Mouse (Mus musculus): ENCODE results near the gene Sgsm2. TPM values are rescaled to one million over a fixed set of nuclear protein-coding genes. Genes with fewer than 3 reads are reported as not detected.
"Not testable (repeated sequence)": the region's sequence is repeated elsewhere in the genome, so short reads cannot be mapped to it uniquely, and the experiment has no call there.

Sgsm2 gene
- polyA plus RNA-seq, 1 experiment from 2014 or later: 27.3 TPM

DNA sequence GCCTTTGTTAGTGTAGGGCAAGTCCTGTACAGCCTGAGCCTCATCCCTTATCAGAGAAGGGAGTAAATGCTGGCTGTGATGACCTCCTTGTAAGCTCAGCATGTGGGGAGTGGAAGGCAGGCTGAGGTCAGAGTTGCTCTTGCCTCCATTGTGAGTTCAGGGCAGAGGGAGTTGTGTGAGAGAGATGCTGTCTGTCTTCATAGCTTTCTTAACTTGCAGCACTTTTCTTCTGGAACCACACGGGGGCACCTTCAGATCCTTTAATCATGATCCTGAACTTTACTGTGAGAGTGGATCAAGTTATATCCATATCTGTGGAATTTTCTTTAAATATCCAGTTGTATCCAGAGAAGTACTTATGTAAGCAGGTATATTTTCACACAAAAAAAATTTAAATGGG lies 75.4 kb downstream of the Sgsm2 start:
- Histone ChIP-seq H3K4me1 (no peaks in the 10 kb centered on the region), H3K27ac (replicated peaks) (no peak overlapping the region), H3K36me3 (peaks cover 28% of the 10 kb centered on the region), H3K27me3 (replicated peaks) (no peaks in the 10 kb centered on the region), H3K4me2 (no peak overlapping the region), H3K4me3 (replicated peaks) (no peak overlapping the region), H3K9ac (replicated peaks) (no peak overlapping the region), H3K9me3 (replicated peaks) (no peaks in the 10 kb centered on the region)
- 45% methylated on average over 1 of the region's 1 CpGs for WGBS
- ATAC-seq (ENCODE audit: low FRiP score): no peak

DNA sequence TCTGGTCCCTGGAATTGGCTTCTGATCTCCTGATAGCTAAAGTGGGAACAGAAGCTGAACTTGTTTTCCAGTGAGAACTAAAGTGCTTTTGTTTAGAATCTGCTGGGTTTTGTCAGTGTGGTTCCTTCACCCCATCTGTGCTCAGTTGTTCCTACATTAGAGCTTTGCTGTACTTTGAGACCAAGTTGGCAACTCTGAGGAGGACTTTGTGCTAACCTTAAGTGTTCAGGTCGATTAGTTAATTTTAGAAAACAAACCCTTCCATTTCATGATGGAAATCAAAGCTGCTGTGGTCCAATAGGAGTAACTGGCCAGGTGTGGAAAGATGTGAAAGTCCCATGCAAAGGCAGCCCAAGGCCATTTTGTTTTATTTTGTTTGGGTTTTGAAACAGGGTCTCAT lies 75.9 kb downstream of the Sgsm2 start:
- Histone ChIP-seq H3K36me3 (peaks cover 30% of the 10 kb centered on the region), H3K27me3 (replicated peaks) (no peaks in the 10 kb centered on the region), H3K27ac (replicated peaks) (no peak overlapping the region), H3K9me3 (replicated peaks) (no peaks in the 10 kb centered on the region), H3K4me2 (no peak overlapping the region), H3K9ac (replicated peaks) (no peak overlapping the region), H3K4me3 (replicated peaks) (no peak overlapping the region), H3K4me1 (no peaks in the 10 kb centered on the region)
- ATAC-seq (ENCODE audit: low FRiP score): no peak
- 65% methylated on average over 1 of the region's 1 CpGs for WGBS

DNA sequence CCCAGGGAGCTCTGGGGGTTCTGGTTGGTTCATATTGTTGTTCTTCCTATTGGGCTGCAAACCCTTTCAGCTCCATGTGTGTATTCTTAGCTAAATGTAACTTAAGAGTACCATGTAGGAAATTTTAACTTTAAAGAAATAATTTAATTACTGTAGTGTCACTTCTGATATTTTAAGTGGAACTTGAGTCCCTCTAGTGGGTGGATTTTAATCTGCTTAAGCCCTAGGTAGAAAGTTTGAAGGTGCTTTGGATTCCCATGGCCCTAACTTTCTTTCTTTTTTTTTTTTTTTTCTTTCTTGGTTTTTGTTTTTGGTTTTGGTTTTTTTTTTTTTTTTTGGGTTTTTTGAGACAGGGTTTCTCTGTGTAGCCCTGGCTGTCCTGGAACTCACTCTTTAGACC lies 81.1 kb downstream of the Sgsm2 start:
- H3K9me3 ChIP-seq (replicated peaks): no peaks in the 10 kb centered on the region
- peaks cover 30% of the 10 kb centered on the region for H3K36me3 ChIP-seq
- no peak overlapping the region for H3K4me2 ChIP-seq
- H3K4me3 ChIP-seq (replicated peaks): no peak overlapping the region
- ATAC-seq (ENCODE audit: low FRiP score): no peak
- H3K9ac ChIP-seq (replicated peaks): no peak overlapping the region
- no peak overlapping the region for H3K27ac ChIP-seq (replicated peaks)
- H3K4me1 ChIP-seq: no peaks in the 10 kb centered on the region
- H3K27me3 ChIP-seq (replicated peaks): no peaks in the 10 kb centered on the region

DNA sequence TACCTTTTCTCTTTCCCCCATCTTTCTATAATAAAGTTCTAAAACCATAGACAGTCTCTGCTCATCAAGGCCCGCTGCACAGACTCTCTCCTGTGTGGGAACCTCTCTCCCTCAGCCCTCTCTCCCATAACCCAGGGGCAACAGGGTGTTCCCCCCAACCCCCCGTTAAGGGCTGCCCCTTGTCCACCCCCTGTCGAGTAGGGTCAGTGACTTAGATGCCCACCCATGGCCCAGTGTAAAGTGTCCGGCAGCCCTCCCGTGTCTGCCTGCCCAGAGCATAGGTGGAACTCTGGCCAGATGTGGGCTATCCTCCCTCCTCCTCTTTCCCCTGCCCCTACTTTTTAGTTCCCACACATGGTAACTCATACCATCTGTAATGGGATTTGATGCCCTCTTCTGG lies 85.3 kb downstream of the Sgsm2 start:
- H3K4me2 ChIP-seq: no peak overlapping the region
- no peak overlapping the region for H3K9ac ChIP-seq (replicated peaks)
- WGBS: 83% methylated on average over 5 of the region's 5 CpGs
- no peaks in the 10 kb centered on the region for H3K4me1 ChIP-seq
- H3K9me3 ChIP-seq (replicated peaks): no peaks in the 10 kb centered on the region
- no peaks in the 10 kb centered on the region for H3K27me3 ChIP-seq (replicated peaks)
- no peak for ATAC-seq (ENCODE audit: low FRiP score)
- peaks cover 25% of the 10 kb centered on the region for H3K36me3 ChIP-seq
- no peak overlapping the region for H3K4me3 ChIP-seq (replicated peaks)
- H3K27ac ChIP-seq (replicated peaks): no peak overlapping the region

DNA sequence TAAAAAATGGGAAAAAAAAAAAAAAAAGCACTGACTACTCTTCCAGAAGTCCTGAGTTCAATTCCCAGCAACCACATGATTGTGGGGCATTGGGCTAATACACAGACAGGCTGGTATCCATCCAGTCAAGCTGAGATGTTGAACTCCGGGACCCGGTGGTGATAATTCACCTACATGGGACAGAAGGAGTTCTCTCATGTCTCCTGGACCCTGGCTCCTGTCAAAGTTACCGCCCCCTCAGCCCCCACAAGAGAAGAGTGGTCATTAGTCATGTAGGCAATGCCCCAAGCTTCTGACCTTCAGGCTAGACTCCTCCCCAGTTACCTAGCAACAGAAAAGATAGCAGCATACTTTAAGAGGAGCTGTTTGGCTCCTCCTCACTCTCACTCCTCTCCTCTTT lies 85.8 kb downstream of the Sgsm2 start:
- H3K4me2 ChIP-seq; H3K27ac ChIP-seq (replicated peaks); H3K4me3 ChIP-seq (replicated peaks); H3K9me3 ChIP-seq (replicated peaks); H3K4me1 ChIP-seq; ATAC-seq (ENCODE audit: low FRiP score); H3K27me3 ChIP-seq (replicated peaks); H3K9ac ChIP-seq (replicated peaks): not testable (repeated sequence)
- peaks cover 27% of the 10 kb centered on the region for H3K36me3 ChIP-seq
- WGBS: 47% methylated on average over 3 of the region's 3 CpGs

DNA sequence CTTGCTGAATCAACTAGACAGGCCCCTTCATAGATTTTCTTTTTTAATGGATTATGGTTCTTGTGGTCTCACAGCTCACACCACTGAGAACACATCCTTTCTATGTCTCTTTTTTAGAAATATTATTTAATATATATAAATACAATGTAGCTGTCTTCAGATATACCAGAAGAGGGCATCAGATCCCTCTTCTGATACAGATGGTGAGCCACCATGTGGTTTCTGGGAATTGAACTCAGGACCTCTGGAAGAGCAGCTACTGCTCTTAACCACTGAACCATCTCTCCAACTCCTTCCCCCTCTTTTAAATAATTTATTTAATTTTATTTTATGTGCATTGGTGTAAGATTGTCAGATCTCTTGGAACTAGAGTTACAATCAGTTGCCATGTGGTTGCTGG lies 86.7 kb downstream of the Sgsm2 start:
- no peak overlapping the region for H3K4me3 ChIP-seq (replicated peaks)
- H3K4me1 ChIP-seq: no peaks in the 10 kb centered on the region
- H3K27ac ChIP-seq (replicated peaks): no peak overlapping the region
- no peak overlapping the region for H3K9ac ChIP-seq (replicated peaks)
- ATAC-seq (ENCODE audit: low FRiP score): no peak
- no peaks in the 10 kb centered on the region for H3K27me3 ChIP-seq (replicated peaks)
- H3K36me3 ChIP-seq: peaks cover 35% of the 10 kb centered on the region
- H3K9me3 ChIP-seq (replicated peaks): no peaks in the 10 kb centered on the region
- no peak overlapping the region for H3K4me2 ChIP-seq

DNA sequence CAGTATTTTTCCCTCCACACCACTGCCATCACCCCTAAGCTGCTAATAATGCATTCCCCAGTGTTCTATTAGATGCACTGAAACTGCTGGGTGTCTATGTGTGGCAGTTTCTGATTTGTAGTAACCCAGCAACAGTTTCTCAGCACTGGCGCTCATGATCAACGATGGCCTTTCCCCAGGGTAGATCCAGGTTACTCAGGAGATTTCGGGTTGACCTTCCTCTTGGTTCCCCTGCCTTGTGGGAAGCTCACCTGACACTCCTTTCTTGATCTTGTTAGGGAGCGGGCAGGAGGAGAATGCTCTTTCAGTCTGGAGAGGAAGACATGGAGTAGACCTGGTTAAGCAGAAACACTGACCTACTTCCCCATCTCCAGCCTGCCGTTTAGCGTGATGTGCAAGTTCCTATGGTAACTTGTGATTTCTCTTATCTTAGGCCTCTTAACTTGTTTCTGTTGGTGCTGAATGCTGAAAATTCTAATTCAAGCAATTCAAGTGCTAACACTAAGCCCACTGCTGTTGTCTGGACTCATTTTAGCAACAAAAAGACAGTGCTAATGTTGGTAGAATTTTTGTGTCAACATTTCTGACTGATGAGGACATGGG lies 88.5 kb downstream of the Sgsm2 start:
- H3K9ac ChIP-seq (replicated peaks): 0 out of 2 replicates have a peak overlapping the region, but pooled peaks have one; percentile 14
- H3K9me3 ChIP-seq (replicated peaks): no peaks in the 10 kb centered on the region
- H3K27ac ChIP-seq (replicated peaks): no peak overlapping the region
- peaks cover 42% of the 10 kb centered on the region for H3K36me3 ChIP-seq
- no peaks in the 10 kb centered on the region for H3K27me3 ChIP-seq (replicated peaks)
- WGBS: 90% methylated on average over 6 of the region's 6 CpGs
- H3K4me2 ChIP-seq: no peak overlapping the region
- H3K4me1 ChIP-seq: no peaks in the 10 kb centered on the region
- no peak overlapping the region for H3K4me3 ChIP-seq (replicated peaks)
- ATAC-seq (ENCODE audit: low FRiP score): no peak

DNA sequence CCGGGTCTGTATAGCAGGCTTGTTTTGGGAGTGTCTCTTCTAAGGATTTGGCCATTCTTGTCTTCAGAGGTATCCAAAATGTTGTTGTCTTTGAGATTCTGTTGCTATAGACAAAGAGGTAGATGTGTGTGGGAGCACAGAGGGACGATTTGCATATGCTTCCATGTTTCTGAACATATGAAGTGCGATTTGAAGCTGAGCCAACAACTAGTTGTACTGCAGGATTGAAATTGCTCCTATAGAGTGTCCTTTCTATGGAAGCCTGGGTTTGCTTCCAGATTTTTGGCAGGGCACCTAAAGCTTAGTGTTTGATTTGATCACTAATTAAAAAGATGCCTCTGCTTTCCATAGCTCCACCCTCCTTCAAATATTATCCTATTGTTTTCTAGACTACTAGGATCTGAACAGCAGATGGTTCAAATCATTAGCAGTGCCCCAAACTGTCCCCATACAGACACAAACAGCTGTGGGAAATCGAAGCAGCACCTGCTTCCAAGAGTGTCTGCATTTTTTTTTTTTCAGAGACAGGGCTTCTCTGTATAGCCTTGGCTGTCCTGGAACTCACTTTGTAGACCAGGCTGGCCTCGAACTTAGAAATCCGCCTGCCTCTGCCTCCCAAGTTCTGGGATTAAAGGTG lies 89.5 kb downstream of the Sgsm2 start:
- 89% methylated on average over 6 of the region's 6 CpGs for WGBS
- H3K4me3 ChIP-seq (replicated peaks): no peak overlapping the region
- no peak overlapping the region for H3K9ac ChIP-seq (replicated peaks)
- H3K36me3 ChIP-seq: peaks cover 46% of the 10 kb centered on the region
- no peaks in the 10 kb centered on the region for H3K4me1 ChIP-seq
- no peak for ATAC-seq (ENCODE audit: low FRiP score)
- H3K4me2 ChIP-seq: no peak overlapping the region
- no peak overlapping the region for H3K27ac ChIP-seq (replicated peaks)
- H3K9me3 ChIP-seq (replicated peaks): no peaks in the 10 kb centered on the region
- no peaks in the 10 kb centered on the region for H3K27me3 ChIP-seq (replicated peaks)

DNA sequence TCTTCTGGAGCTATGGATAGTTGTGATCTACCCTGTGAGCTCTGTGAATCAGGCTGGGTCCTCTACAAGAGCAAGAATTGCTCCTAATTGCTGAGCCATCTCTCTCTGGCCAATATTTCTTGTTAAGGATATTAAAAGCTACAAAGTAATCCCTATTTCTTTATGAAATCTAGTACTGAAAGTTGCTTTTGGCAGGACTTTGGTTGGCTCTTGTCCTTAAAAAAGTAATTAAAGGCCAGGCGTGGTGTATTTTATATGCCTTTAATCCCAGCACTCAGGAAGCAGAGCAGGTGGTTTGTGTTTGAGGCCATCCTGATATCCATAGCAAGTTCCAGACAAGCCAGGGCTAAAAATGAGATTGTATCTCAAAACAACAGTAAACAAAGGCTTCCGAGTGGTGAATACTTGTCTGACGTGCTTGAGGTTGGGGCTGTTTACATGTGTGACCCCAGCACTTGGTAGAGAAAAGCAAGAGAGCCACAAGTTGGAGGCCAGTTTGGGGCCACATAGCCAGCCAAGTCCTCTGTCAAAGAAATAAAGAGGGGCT lies 92.7 kb downstream of the Sgsm2 start:
- Histone ChIP-seq H3K36me3 (peaks cover 46% of the 10 kb centered on the region), H3K4me1 (no peaks in the 10 kb centered on the region), H3K4me2 (no peak overlapping the region), H3K4me3 (replicated peaks) (no peak overlapping the region), H3K27me3 (replicated peaks) (no peaks in the 10 kb centered on the region), H3K9ac (replicated peaks) (no peak overlapping the region), H3K27ac (replicated peaks) (no peak overlapping the region), H3K9me3 (replicated peaks) (no peaks in the 10 kb centered on the region)
- ATAC-seq (ENCODE audit: low FRiP score): no peak
- WGBS: 97% methylated on average over 3 of the region's 3 CpGs

DNA sequence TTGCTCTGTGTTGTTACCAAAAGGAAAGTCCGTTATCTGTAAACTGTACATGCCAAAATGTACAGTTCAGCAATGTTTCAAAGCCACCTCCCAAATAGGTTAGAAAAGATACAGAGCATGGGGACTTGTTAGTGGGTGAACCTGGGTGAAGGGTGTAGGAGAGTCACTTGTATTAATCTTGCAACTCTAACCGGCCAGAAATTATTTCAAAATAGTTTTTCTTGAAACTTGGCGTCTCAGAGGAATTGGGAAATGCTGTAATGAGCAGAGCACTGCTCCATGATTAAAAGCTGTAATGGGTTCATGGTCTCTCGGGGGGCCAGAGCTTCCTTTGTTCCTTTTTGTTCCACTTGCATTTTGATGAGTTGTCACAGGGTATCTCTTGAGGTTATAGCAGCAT lies 96.2 kb downstream of the Sgsm2 start:
- Histone ChIP-seq H3K4me1 (no peaks in the 10 kb centered on the region), H3K27me3 (replicated peaks) (no peaks in the 10 kb centered on the region), H3K9ac (replicated peaks) (no peak overlapping the region), H3K9me3 (replicated peaks) (no peaks in the 10 kb centered on the region), H3K27ac (replicated peaks) (no peak overlapping the region), H3K4me2 (no peak overlapping the region), H3K36me3 (peaks cover 50% of the 10 kb centered on the region), H3K4me3 (replicated peaks) (no peak overlapping the region)
- WGBS: 65% methylated on average over 4 of the region's 4 CpGs
- ATAC-seq (ENCODE audit: low FRiP score): no peak

All from neural tube, embryonic 15.5 days (tissue).